Mouse (Mus musculus): Measurements from ENCODE around the gene Kif19a. TPM values are rescaled to one million over a fixed set of nuclear protein-coding genes. Genes with fewer than 3 reads are reported as not detected.

Kif19a gene
- polyA plus RNA-seq, 1 experiment from 2014 or later = 0.17 TPM

DNA sequence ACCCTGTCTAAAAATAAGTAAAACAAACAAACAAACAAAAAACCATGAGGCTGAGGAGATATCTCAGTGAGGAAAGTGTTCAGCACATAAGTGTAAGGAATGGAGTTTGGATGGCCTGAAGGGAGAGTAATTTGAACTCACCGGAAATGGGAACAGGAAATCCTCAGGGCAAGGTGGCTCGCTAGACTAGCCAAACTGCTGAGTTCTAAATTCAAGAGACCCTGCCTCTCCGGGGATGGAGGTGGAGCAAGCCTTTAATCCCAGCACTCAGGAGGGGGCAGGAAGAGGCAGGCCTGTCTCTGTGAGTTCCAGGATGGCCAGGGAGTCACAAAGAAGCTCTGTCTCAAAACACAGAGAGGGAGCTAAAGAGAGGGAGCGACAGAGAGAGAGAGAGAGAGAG is 45.2 kb downstream of the Kif19a start:
- Histone ChIP-seq H3K4me1 (peaks cover 22% of the 10 kb centered on the region), H3K27me3 (replicated peaks) (no peaks in the 10 kb centered on the region), H3K4me3 (no peak overlapping the region), H3K27ac (replicated peaks) (no peak overlapping the region; the same call in 1 of the 2 replicates), H3K9me3 (no peaks in the 10 kb centered on the region), H3K9ac (no peak overlapping the region), H3K36me3 (no peaks in the 10 kb centered on the region), H3K4me2 (no peak overlapping the region)
- ATAC-seq (ENCODE audit: extremely low read depth, insufficient number of reproducible peaks, low FRiP score, low TSS enrichment) = no peak
- 21% methylated on average over 4 of the region's 4 CpGs for WGBS

DNA sequence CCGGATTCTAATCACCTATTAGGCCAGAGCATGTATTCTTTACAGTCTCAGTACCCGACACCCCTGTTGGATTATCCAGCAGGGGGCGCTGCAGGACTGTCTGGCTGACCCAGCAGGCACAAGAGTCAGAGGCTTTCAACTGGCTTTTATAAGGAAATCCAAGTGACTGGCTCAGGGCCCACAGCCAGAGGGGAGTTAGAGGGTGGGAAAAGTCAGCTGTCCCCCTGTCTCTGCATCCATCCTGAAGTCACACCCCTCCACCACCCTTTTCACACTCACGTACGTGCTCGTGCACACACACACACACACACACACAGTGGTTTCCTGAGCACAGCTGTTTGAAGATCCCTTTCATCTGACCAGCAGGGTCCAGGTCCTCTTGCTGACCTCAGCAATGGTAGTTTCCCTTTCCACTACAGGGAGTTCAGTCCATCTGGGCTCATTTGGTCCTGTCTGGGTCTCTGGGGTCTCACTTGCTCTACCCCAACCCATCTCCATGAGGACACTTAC is 47.6 kb downstream of the Kif19a start:
- H3K27ac ChIP-seq (replicated peaks) = no peak overlapping the region
- no peaks in the 10 kb centered on the region for H3K9me3 ChIP-seq
- H3K9ac ChIP-seq = peak overlapping the region; percentile 8; the same call in 1 of the 2 replicates
- no peak overlapping the region for H3K4me2 ChIP-seq
- peaks cover 19% of the 10 kb centered on the region for H3K4me1 ChIP-seq
- no peak overlapping the region for H3K4me3 ChIP-seq
- no peaks in the 10 kb centered on the region for H3K36me3 ChIP-seq
- WGBS = 14% methylated on average over 6 of the region's 6 CpGs
- 0 out of 2 replicates have a peak, but pooled peaks have one; percentile 20 for ATAC-seq (ENCODE audit: extremely low read depth, insufficient number of reproducible peaks, low FRiP score, low TSS enrichment)
- H3K27me3 ChIP-seq (replicated peaks) = no peaks in the 10 kb centered on the region

DNA sequence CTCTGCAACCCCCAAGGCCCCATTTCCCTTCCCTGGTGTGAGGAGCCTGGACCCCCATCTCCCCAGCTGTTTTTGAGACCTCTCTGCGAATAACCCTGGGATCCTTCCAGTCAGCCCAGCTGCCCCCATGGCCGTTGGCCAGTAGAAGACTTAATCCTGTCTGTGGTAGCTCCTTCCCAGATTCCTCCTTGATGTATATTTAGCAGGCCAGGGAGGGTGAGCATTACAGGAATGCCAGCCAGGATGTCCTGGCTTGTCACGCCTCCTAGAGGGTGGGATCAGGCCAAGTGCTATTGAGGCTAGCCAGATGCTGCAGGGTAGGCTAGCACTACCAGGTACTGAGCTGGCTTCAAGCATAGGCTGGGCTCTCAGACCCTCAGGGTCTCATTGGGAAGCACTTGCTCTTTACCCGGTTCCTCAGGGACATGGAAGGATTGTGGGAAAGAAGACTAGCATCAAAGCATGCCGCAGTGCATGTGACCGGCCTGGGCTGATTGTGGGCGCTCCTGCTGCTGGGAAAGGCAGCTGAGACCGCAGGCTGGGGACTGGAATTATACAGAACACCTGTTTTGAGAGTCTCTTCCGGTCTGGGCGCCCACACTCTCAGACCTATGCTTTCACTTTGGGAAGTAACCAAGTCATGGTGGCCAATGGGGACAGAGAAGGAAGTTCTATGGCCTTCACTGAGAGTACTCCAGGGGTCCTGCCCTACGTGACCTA is 49.8 kb downstream of the Kif19a start:
- no peak for ATAC-seq (ENCODE audit: extremely low read depth, insufficient number of reproducible peaks, low FRiP score, low TSS enrichment)
- WGBS = 46% methylated on average over 11 of the region's 11 CpGs
- Histone ChIP-seq H3K4me3 (no peak overlapping the region), H3K27me3 (replicated peaks) (no peaks in the 10 kb centered on the region), H3K9me3 (no peaks in the 10 kb centered on the region), H3K27ac (replicated peaks) (peak overlapping the region; percentile 56), H3K9ac (no peak overlapping the region), H3K36me3 (no peaks in the 10 kb centered on the region), H3K4me2 (no peak overlapping the region), H3K4me1 (peaks cover 17% of the 10 kb centered on the region)

DNA sequence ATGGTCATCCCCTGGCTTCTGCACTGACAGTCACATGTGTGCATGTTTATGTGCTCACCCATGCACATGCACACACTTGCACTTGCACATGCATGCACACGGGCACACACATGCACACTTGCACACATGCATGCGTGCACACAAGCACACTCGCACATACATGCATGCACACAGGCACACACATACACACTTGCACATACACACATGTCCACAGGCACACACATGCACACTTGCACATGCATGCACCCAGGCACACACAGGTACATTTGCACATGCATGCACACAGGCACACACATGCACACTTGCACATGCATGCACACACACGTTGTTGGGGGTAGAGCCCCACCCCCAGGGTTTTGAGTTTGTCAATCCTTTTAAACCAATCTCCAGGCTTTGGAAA is 51.7 kb downstream of the Kif19a start:
- H3K36me3 ChIP-seq = no peaks in the 10 kb centered on the region
- H3K27ac ChIP-seq (replicated peaks) = no peak overlapping the region
- H3K9me3 ChIP-seq = no peaks in the 10 kb centered on the region
- ATAC-seq (ENCODE audit: extremely low read depth, insufficient number of reproducible peaks, low FRiP score, low TSS enrichment) = no peak
- no peaks in the 10 kb centered on the region for H3K27me3 ChIP-seq (replicated peaks)
- no peak overlapping the region for H3K9ac ChIP-seq
- 82% methylated on average over 4 of the region's 4 CpGs for WGBS
- H3K4me1 ChIP-seq = peaks cover 17% of the 10 kb centered on the region
- H3K4me3 ChIP-seq = no peak overlapping the region
- H3K4me2 ChIP-seq = no peak overlapping the region

DNA sequence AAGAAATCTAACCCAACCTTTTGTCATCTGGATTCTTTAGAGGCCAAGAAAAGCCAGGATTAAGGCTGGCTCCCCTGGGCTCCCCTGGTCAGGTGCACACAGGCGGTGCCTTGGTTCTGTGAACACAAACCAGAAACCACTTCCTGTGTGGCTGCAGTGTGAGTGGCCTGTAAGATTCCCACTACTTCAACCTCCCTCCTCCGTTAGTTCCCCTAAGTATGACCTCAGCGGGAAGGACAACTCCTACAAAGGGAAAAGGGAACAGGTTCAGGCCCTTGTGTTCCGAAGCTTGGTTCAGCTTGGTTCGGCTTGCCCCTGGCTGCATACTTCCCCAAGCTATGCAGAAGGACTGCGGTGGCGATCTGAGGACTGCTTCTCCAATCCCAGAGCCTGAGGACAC is 53.0 kb downstream of the Kif19a start:
- ATAC-seq (ENCODE audit: extremely low read depth, insufficient number of reproducible peaks, low FRiP score, low TSS enrichment) = no peak
- H3K9me3 ChIP-seq = no peaks in the 10 kb centered on the region
- no peak overlapping the region for H3K27ac ChIP-seq (replicated peaks)
- H3K4me3 ChIP-seq = no peak overlapping the region
- no peaks in the 10 kb centered on the region for H3K36me3 ChIP-seq
- no peaks in the 10 kb centered on the region for H3K27me3 ChIP-seq (replicated peaks)
- H3K9ac ChIP-seq = no peak overlapping the region
- H3K4me2 ChIP-seq = no peak overlapping the region
- 83% methylated on average over 7 of the region's 7 CpGs for WGBS
- H3K4me1 ChIP-seq = peaks cover 20% of the 10 kb centered on the region

DNA sequence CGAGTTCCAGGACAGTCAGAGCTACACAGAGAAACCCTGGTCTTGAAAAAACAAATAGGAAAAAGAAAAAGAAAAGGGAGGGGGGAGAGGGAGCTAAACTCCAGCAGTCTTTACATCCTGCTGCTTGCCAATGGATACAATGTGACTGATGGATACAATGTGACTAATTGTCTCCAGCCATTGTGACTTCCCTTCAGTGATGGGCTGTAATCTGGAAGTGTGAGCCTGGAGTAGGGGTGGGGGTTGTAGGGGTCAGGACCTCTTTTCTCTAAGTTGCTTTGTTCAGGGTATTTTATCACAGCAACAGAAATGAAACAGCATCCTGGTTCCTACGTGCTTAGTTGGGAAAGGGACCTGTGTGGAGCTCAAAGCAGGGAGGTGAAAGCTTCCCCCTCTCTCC is 53.9 kb downstream of the Kif19a start:
- H3K9ac ChIP-seq = no peak overlapping the region
- no peak overlapping the region for H3K4me2 ChIP-seq
- no peaks in the 10 kb centered on the region for H3K36me3 ChIP-seq
- WGBS = 56% methylated on average over 2 of the region's 2 CpGs
- no peaks in the 10 kb centered on the region for H3K27me3 ChIP-seq (replicated peaks)
- no peaks in the 10 kb centered on the region for H3K9me3 ChIP-seq
- H3K4me1 ChIP-seq = peaks cover 29% of the 10 kb centered on the region
- no peak overlapping the region for H3K4me3 ChIP-seq
- peak overlapping the region; percentile 64 for H3K27ac ChIP-seq (replicated peaks)
- ATAC-seq (ENCODE audit: extremely low read depth, insufficient number of reproducible peaks, low FRiP score, low TSS enrichment) = no peak

DNA sequence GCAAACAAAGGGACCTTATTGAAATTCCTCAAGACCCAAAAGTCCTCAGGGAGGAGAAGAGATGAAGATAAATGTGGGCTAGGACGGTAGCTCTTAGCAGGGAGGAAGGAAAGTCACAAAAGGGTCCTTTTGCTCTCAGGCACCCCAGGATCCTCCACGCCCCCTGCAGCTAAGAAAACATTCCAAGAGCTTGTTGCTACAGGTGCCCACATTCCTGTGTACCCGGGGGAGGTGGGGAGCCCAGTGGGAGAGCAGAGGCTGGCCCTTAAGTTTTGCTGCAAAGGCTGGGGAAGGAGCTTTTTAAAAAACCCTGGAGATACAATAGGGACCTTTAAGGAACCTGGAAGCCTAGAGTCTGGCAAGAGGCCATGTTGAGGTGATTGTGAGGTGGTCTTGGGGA is 55.3 kb downstream of the Kif19a start:
- 38% methylated on average over 3 of the region's 3 CpGs for WGBS
- H3K4me2 ChIP-seq = no peak overlapping the region
- H3K36me3 ChIP-seq = no peaks in the 10 kb centered on the region
- no peak overlapping the region for H3K4me3 ChIP-seq
- peaks cover 16% of the 10 kb centered on the region for H3K4me1 ChIP-seq
- H3K27me3 ChIP-seq (replicated peaks) = no peaks in the 10 kb centered on the region
- no peak overlapping the region for H3K9ac ChIP-seq
- H3K27ac ChIP-seq (replicated peaks) = no peak overlapping the region
- H3K9me3 ChIP-seq = no peaks in the 10 kb centered on the region
- ATAC-seq (ENCODE audit: extremely low read depth, insufficient number of reproducible peaks, low FRiP score, low TSS enrichment) = no peak

DNA sequence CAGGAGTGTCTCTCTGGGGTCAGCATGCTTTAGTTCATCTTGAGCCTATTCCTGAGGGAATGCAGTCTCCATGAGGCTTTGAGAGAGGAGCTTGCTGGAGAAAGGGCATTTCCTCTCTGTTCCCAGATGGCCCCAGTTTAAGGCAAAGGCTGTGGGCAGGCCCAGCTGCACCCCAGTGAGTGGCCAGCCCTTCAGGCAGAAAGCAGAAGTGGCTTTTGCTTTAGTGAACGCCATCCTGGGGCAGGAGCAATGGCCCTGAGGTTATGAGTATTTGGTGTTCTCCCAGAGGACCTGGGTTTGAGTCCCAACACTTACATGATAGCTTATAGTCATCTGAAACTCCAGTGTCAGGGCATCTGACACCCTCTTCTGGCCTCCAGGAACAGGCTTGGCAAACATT is 56.1 kb downstream of the Kif19a start:
- no peak overlapping the region for H3K4me3 ChIP-seq
- no peaks in the 10 kb centered on the region for H3K36me3 ChIP-seq
- no peaks in the 10 kb centered on the region for H3K9me3 ChIP-seq
- 61% methylated on average over 1 of the region's 1 CpGs for WGBS
- no peaks in the 10 kb centered on the region for H3K27me3 ChIP-seq (replicated peaks)
- H3K9ac ChIP-seq = no peak overlapping the region
- peaks cover 17% of the 10 kb centered on the region for H3K4me1 ChIP-seq
- no peak overlapping the region for H3K4me2 ChIP-seq
- ATAC-seq (ENCODE audit: extremely low read depth, insufficient number of reproducible peaks, low FRiP score, low TSS enrichment) = no peak
- no peak overlapping the region for H3K27ac ChIP-seq (replicated peaks)

DNA sequence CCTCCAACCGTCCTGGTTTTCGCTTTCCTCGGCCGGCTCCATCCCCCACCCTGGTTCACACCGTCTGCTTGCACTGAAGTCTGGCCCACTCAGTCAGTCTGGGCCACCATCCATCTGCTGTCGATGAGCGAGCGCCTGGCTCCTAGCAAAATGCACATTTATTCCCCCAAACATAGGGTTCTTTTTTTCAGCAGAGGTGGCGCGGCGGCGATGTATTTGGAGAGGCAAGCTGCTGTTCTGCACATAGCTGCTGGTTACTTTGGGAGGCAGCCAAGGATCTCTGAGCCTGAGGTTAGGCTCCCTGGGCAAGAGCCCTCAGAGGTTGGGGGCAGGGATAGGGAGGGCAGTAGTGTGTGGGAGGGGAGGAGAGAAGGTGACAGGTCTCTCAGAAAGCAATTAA is 57.5 kb downstream of the Kif19a start:
- no peak overlapping the region for H3K4me3 ChIP-seq
- no peaks in the 10 kb centered on the region for H3K36me3 ChIP-seq
- no peaks in the 10 kb centered on the region for H3K27me3 ChIP-seq (replicated peaks)
- H3K4me2 ChIP-seq = peak overlapping the region; percentile 34
- peak overlapping the region; percentile 29 for H3K9ac ChIP-seq
- peaks cover 24% of the 10 kb centered on the region for H3K4me1 ChIP-seq
- peak overlapping the region; percentile 30 for H3K27ac ChIP-seq (replicated peaks)
- 42% methylated on average over 12 of the region's 12 CpGs for WGBS
- no peak for ATAC-seq (ENCODE audit: extremely low read depth, insufficient number of reproducible peaks, low FRiP score, low TSS enrichment)
- H3K9me3 ChIP-seq = no peaks in the 10 kb centered on the region

DNA sequence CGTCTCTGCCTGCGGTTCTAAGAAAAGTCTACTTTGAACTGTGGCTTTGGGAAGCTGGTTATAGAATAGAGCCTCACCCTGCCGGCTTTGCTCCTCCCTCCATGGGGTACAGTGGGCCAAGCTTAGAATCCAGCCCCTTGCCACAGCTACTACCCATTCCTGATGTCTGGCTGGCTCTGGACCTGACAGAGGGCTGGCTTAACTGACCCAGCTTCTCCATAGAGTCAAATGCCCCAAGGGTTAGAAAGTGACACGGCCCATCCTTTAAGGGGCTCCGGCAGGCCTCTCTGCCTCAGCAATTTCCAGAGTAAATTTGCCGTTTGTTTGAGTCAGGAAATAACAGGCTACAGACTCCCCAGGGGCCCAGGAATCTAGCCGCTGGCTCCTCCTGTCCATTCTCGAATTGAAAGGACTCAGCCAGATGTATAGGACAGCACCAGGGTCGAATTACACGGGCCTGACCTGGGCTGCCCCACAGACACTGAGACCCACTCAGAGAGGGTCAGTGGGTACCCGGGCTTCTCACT is 58.1 kb downstream of the Kif19a start:
- Histone ChIP-seq H3K9me3 (no peaks in the 10 kb centered on the region), H3K27ac (replicated peaks) (peak overlapping the region; percentile 30), H3K4me3 (no peak overlapping the region), H3K36me3 (no peaks in the 10 kb centered on the region), H3K9ac (peak overlapping the region; percentile 29), H3K4me1 (peaks cover 24% of the 10 kb centered on the region), H3K4me2 (peak overlapping the region; percentile 34), H3K27me3 (replicated peaks) (no peaks in the 10 kb centered on the region)
- WGBS = 13% methylated on average over 11 of the region's 11 CpGs
- ATAC-seq (ENCODE audit: extremely low read depth, insufficient number of reproducible peaks, low FRiP score, low TSS enrichment) = no peak

DNA sequence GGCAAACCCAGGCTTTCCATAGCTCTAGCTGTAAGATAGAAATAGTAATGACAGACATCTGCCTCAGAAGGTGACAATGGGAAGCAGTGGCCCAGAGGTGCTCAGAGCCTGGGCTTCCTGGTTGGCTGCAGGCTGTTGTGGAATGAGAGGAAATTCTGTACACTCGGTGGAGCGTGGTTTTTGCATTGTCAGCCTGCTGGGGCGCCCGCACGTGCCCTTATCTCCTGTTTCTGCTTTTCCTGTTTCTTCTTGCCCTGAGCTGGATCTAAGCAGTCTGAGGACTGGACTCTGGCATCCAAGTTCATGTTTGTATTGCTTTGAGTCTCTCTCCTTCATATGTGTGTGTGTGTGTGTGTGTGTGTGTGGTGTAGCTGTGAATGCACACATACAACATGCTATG is 61.5 kb downstream of the Kif19a start:
- Histone ChIP-seq H3K27ac (replicated peaks) (peak overlapping the region; percentile 65), H3K36me3 (no peaks in the 10 kb centered on the region), H3K4me2 (no peak overlapping the region), H3K27me3 (replicated peaks) (no peaks in the 10 kb centered on the region), H3K4me3 (no peak overlapping the region), H3K9me3 (no peaks in the 10 kb centered on the region), H3K9ac (no peak overlapping the region), H3K4me1 (peaks cover 48% of the 10 kb centered on the region)
- WGBS = 16% methylated on average over 5 of the region's 5 CpGs
- ATAC-seq (ENCODE audit: extremely low read depth, insufficient number of reproducible peaks, low FRiP score, low TSS enrichment) = no peak

Data from heart, embryonic 13.5 days (tissue).